Mouse (Mus musculus): ENCODE measurements at regions not wholly inside any gene's neighbourhood (a gene's known extent, or its start where the extent isn't known, plus 50 kb on each side); places are given as distances from the start of the nearest gene placed in this dataset.

GRCm38 (mm10) chr7:40422125-40422524, 476.0 kb upstream of the Vstm2b start:
- DNase-seq (ENCODE audit: low read depth, low spot score): no peak

DNA sequence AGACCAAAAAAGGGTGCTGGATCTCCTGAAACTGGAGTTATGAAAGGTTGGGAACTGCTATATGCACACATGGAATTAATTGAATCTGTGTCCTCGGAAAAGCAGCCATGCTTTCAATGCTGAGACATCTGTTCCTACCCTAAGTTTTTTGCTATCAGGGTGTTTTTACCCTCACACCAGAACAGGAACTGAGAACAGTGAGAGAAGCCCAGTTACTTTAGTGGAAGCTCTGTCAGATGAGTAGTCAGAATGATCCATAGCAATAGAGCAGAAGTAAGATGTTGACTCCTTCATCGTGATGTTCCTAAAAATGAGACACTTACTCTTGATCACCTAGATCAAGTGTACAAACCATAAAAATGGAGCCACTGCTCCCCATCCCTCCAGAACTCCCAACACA, 468.7 kb upstream of the Vstm2b start:
- DNase-seq (ENCODE audit: low read depth, low spot score): no peak

- no peak for DNase-seq (ENCODE audit: low read depth, low spot score)
These were observed 464.2 kb upstream of the Vstm2b start for GRCm38 (mm10) chr7:40433906-40434305.

- no peak for DNase-seq (ENCODE audit: low read depth, low spot score)
These were observed 457.0 kb upstream of the Vstm2b start for GRCm38 (mm10) chr7:40441128-40441527.

DNA sequence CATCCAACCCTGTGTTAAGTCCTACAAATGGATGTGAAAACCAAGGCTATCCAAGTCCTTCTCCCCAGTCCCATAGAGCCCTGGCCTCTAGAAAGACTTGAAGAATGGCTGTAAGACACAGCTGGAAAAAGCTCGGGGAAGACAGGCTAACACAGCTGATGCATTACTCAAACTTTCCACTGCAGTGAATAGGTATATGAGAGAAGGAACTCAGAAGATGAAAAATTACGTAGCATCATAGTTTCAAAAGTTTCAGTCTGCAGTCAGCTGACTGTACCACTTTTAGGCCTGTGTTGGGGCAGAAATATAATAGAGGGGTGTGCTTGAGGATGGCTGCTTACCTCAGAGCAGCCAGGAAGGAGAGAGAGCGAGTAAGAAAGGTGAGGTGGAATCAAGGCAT, 456.3 kb upstream of the Vstm2b start:
- no peak for DNase-seq (ENCODE audit: low read depth, low spot score)

DNA sequence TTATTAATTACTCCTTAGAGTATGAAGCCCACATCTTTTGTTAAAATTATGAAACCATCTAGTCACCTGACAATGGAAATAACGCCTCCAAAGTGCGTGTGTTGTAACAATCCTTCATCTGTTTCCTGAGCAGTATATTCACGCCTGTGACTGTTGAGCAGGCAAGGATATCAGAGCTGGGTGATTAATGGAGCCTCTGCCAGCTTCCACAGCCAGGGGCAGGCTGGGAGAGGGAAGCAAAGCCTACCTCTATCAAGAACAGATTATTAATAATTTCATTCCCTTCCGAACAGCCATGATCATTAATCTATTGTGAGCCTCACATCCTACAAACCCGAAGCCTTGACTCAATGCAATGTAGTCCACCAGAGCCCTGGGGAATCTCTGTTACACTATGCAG, 431.7 kb upstream of the Vstm2b start:
- no peak for DNase-seq (ENCODE audit: low read depth, low spot score)

DNA sequence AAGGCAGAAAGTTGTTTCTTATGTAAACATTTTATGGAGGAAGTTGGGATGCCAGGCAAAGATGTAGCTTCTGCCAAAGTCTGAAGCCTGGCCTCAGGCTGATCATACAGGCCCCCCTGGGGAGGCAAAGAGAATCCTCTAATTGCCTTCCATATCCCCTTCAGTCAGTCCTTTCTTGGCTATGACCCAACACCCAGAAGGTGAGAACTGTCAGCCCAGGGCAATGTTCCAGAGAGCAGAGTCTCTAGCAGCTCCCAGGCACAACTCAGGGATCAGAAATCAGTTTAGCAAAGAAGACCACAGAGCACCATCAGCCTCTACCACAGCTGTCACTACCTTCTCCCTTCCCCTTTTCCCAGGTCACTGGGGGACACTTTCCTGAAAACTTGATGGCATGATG, 410.9 kb upstream of the Vstm2b start:
- no peak for DNase-seq (ENCODE audit: low read depth, low spot score)

- no peak for DNase-seq (ENCODE audit: low read depth, low spot score)
These were observed 375.3 kb upstream of the Vstm2b start for GRCm38 (mm10) chr7:40522703-40523267.

GRCm38 (mm10) chr7:40536601-40537000, 361.5 kb upstream of the Vstm2b start:
- no peak for DNase-seq (ENCODE audit: low read depth, low spot score)

GRCm38 (mm10) chr7:40537621-40538020, 360.5 kb upstream of the Vstm2b start:
- DNase-seq (ENCODE audit: low read depth, low spot score): no peak

DNA sequence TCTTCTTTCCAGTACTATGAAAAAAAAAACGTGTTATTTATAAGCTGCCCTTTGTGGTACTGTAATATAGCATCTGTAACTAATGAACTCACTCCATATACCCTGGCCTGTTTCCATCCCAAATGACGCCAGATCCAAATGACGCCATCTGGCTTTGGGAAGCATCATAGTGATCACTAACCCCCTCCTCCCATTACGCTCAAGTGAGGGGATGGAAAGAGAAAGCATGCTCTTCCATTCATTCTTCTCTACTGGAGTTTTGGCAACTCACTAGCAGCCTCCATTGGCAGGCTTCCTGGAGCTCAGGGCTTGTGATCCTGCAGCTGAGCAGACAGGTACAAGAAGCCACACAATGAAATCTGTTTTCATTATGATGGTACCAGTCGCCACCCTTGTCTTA, 358.3 kb upstream of the Vstm2b start:
- no peak for DNase-seq (ENCODE audit: low read depth, low spot score)

DNA sequence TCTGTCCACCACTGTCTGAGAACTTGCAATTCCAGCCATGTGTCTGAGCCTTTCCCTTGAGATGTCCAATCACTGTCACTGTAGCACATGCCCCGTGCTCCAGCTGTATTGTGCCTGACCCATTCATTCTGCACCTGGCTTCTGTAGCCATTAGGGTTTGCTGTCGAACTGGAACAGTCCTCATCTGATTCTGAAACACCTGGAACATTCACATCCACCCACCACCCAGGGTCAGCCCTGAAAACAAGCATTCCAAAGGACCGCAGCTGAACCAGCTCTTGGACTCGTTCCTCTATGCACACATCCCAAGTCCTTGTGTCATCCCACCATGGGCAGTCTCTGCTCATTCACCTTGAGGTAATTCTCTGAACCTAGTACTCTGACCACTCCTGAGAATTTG, 356.8 kb upstream of the Vstm2b start:
- DNase-seq (ENCODE audit: low read depth, low spot score): no peak

GRCm38 (mm10) chr7:40563447-40564118, 334.5 kb upstream of the Vstm2b start:
- no peak for DNase-seq (ENCODE audit: low read depth, low spot score)

DNA sequence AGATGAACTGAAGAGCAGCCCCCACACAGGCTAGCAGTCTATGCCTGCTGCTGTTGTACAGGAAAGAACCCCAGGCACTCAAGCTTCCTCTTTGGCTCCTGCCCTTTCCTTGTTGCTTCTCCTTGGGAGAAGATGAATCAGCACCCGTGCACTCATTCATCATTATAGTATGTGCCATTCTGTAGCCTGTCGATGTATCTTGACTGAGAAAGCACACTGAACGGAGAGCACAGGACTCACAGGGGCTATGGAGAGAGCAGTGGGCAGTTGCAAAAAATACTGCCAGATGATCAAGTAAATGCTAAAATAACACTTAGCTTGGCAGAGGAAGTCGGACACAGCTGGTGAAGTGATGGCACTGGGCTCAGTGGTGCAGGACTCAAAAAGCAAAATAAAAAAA, 322.2 kb upstream of the Vstm2b start:
- DNase-seq (ENCODE audit: low read depth, low spot score): no peak

DNA sequence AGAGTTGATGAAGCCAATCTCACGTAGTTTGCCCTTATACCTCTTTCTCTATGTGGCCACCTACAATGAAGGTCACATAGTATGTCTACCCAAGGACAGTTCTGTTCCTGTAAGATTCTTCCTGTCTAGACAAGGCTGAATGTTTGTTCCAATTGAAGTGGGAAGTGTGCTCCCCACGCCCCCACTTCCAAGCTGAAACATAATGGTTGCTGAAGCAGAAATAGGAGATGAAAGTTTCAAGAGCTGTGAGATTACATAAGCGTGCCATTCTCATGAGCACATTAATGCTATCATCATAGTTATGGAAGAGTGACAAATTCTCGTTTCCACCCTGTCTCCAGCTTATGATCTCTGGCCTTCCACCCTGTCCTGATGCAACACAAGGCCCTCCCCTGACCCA, 320.8 kb upstream of the Vstm2b start:
- no peak for DNase-seq (ENCODE audit: low read depth, low spot score)

DNA sequence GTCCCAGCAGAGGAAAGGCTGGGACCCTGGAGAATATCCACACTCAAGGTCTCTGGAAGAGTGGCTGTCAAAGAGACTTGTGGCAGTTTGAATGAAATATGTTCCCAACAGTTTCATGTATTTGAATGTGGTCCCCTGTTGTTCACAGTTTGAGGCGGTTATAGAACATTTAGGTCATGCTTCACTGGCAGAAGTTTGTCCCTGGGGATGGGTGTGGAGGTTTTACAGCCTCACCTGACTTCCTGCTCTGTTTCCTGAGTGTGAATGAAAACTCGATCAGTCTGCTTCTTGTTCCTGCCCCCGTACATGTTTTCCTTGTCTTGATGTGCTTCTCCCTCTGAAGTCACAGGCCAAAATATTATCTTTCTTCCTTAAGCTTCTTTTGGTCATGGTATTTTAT, 277.4 kb upstream of the Vstm2b start:
- no peak for DNase-seq (ENCODE audit: low read depth, low spot score)

GRCm38 (mm10) chr7:40622811-40623210, 275.3 kb upstream of the Vstm2b start:
- no peak for DNase-seq (ENCODE audit: low read depth, low spot score)

- DNase-seq (ENCODE audit: low read depth, low spot score): no peak
These were observed 274.8 kb upstream of the Vstm2b start for GRCm38 (mm10) chr7:40623286-40623685.

DNA sequence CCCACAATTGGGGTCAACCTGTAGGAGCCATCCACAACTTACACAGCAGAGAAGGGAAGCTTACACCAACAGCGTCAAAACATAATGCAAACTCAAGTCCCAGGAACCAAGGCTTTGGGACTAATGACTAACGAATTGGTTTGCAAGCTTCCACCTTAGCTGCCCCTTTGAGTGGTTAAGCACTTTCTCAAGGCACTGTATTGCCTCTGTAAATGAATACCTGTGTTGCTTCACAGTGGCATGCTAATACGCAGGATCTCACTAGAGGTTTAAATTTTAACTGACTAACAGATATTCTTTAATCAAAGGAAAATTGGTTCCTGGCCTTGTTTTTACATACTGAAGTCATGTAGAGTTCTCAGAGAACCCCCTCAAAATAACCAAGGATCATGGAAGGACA, 261.8 kb upstream of the Vstm2b start:
- DNase-seq (ENCODE audit: low read depth, low spot score): no peak

DNA sequence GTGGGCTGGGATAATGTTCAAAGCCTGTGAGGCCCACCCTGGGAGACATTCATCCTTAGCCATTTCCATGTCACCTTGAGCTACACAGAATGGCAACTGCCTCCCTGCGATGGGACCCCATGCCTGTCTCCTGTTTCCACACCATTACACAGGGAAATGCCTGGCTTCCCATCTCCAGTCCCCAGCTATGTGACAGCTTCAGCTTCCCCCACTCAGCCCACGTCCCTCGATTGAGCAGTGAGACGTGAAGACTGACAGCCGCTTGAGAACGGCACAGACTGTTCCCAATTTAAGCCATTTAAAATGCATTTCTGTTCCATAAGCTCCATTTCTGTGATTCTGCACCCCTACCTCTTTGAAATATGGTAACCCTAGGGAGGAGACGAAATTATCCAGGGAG, 243.1 kb upstream of the Vstm2b start:
- no peak for DNase-seq (ENCODE audit: low read depth, low spot score)

- no peak for DNase-seq (ENCODE audit: low read depth, low spot score)
These were observed 242.7 kb upstream of the Vstm2b start for GRCm38 (mm10) chr7:40655391-40655790.

DNA sequence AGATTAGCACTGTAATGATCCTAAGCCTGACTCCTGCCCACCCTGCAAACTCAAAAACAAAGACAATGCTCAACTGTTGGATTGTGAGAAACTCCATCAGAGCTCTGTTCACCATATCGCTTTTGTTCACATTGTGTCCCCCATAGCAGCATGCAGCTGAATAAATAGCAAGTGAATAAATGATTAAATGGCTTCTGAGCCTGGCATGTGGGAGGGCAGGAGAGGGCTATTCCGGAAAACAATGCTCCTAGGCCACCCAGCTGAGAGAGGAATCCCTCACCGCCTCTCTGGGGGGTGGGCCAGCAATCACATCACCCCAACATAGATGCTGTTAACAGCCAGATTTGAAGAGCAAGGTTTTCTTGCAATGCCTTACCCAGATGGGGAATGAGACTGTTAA, 238.5 kb upstream of the Vstm2b start:
- DNase-seq (ENCODE audit: low read depth, low spot score): no peak

GRCm38 (mm10) chr7:40663781-40664180, 234.3 kb upstream of the Vstm2b start:
- no peak for DNase-seq (ENCODE audit: low read depth, low spot score)

DNA sequence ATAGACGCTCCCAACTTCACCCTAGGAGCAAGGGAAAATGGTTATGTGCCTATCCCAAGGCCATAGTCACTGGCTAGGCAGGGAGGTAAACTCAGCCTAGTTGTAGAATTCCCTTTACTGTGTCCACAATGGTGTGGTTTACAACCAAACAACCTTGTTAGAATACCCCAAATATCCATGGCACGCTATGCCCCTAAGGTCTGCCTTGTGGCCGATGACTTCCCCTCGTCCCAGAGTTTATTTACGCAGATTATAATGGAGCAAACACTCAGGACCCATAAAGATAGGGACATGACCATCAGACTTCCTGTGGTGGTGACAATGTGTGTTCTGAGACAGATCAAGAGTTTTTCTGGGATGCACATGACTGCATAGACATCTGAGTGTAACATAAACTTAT, 231.5 kb upstream of the Vstm2b start:
- no peak for DNase-seq (ENCODE audit: low read depth, low spot score)
